ENCODE assay signal across 14 mouse cellular contexts in genomic region chr1:106587866-106588470, GRCm38 (mm10).
"Had no signal": no experiment of that assay in that cellular context is flagged by ENCODE, and none has a peak within 500 bp of the region (broad histone marks: within the 10 kb centered on the region; RNA-seq: fewer than 3 reads in every experiment).

No protein-coding gene starts in this region.

- H3K4me2 ChIP-seq: liver, embryonic 13.5 days; midbrain, embryonic 13.5 days had no signal

- H3K4me3 ChIP-seq: left cerebral cortex, adult 2 months; liver, embryonic 13.5 days; megakaryocyte, embryonic 14.5 days; midbrain, embryonic 10.5 days; midbrain, embryonic 13.5 days had no signal

- ATAC-seq: hindbrain, postnatal 0 days; inflammation-experienced regulatory T-cells, adult 6 months; midbrain, embryonic 13.5 days had no signal

- H3K9me3 ChIP-seq: liver, embryonic 13.5 days; midbrain, embryonic 10.5 days; midbrain, embryonic 13.5 days had no signal

- H3K27me3 ChIP-seq: liver, embryonic 13.5 days; midbrain, embryonic 13.5 days had no signal

- DNase-seq: kidney, adult 2 months; kidney, postnatal 25 days; layer of hippocampus, postnatal 36 days; liver, embryonic 13.5 days; lung, postnatal 36 days; thymus, adult 18-20 months; thymus, postnatal 36 days had no signal

- H3K27ac ChIP-seq: hindbrain, postnatal 0 days; kidney, postnatal 0 days; left cerebral cortex, adult 2 months; liver, embryonic 13.5 days; midbrain, embryonic 10.5 days; midbrain, embryonic 13.5 days had no signal

- H3K4me1 ChIP-seq: liver, embryonic 13.5 days had no signal

- H3K9ac ChIP-seq: liver, embryonic 13.5 days; midbrain, embryonic 13.5 days had no signal

- H3K36me3 ChIP-seq: liver, embryonic 13.5 days; midbrain, embryonic 10.5 days; midbrain, embryonic 13.5 days had no signal
